Mouse (Mus musculus) cerebellum, adult (tissue): ENCODE results near the gene Sorcs2.
"Not testable (repeated sequence)": the region's sequence is repeated elsewhere in the genome, so short reads cannot be mapped to it uniquely, and the experiment has no call there.

Experiments
- ATAC-seq: cut with Nextera tagmentation; 2 replicates; pipeline ENCODE4 v1.9.2; 2017; ENCODE audit warnings: mild to moderate bottlenecking, moderate library complexity, mixed read lengths; ENCODE audit not compliant: insufficient number of reproducible peaks, low FRiP score, low TSS enrichment

Sorcs2 gene

GRCm38 (mm10) chr5:36254642-36255516 is 143.1 kb downstream of the Sorcs2 start:
- no peak for ATAC-seq

- no peak for ATAC-seq
Observed at GRCm38 (mm10) chr5:36252746-36253504, 145.0 kb downstream of the Sorcs2 start.

GRCm38 (mm10) chr5:36248022-36248421 is 149.9 kb downstream of the Sorcs2 start:
- ATAC-seq: no peak

- not testable (repeated sequence) for ATAC-seq
Observed at GRCm38 (mm10) chr5:36237526-36237925, 160.4 kb downstream of the Sorcs2 start.

- no peak for ATAC-seq
Observed at GRCm38 (mm10) chr5:36230301-36230780, 167.6 kb downstream of the Sorcs2 start.

- ATAC-seq: no peak
Observed at GRCm38 (mm10) chr5:36228405-36229370, 169.3 kb downstream of the Sorcs2 start.

GRCm38 (mm10) chr5:36226296-36226695 is 171.6 kb downstream of the Sorcs2 start:
- no peak for ATAC-seq

GRCm38 (mm10) chr5:36225855-36226254 is 172.1 kb downstream of the Sorcs2 start:
- no peak for ATAC-seq

- ATAC-seq: no peak
Observed at GRCm38 (mm10) chr5:36223787-36224186, 174.2 kb downstream of the Sorcs2 start.

- ATAC-seq: no peak
Observed at GRCm38 (mm10) chr5:36220626-36221025, 177.3 kb downstream of the Sorcs2 start.

GRCm38 (mm10) chr5:36220105-36220504 is 177.8 kb downstream of the Sorcs2 start:
- ATAC-seq: no peak

- no peak for ATAC-seq
Observed at GRCm38 (mm10) chr5:36213310-36213709, 184.6 kb downstream of the Sorcs2 start.

- no peak for ATAC-seq
Observed at GRCm38 (mm10) chr5:36208803-36209202, 189.1 kb downstream of the Sorcs2 start.

- no peak for ATAC-seq
Observed at GRCm38 (mm10) chr5:36205397-36205796, 192.5 kb downstream of the Sorcs2 start.

GRCm38 (mm10) chr5:36203916-36204315 is 194.0 kb downstream of the Sorcs2 start, which contains the start of gene Psapl1:
Gene Psapl1 (plus strand): TSS chr5:36204021.
- ATAC-seq: no peak

- ATAC-seq: no peak
Observed at GRCm38 (mm10) chr5:36203421-36203820, 194.5 kb downstream of the Sorcs2 start.

GRCm38 (mm10) chr5:36202781-36203180 is 195.2 kb downstream of the Sorcs2 start:
- ATAC-seq: no peak

- ATAC-seq: no peak
Observed at GRCm38 (mm10) chr5:36199519-36199918, 198.4 kb downstream of the Sorcs2 start.

- ATAC-seq: no peak
Observed at GRCm38 (mm10) chr5:36195436-36195835, 202.5 kb downstream of the Sorcs2 start.

GRCm38 (mm10) chr5:36194631-36195030 is 203.3 kb downstream of the Sorcs2 start:
- no peak for ATAC-seq
